Mouse (Mus musculus): ENCODE data around the gene Pfas.
"Not testable (repeated sequence)": the region's sequence is repeated elsewhere in the genome, so short reads cannot be mapped to it uniquely, and the experiment has no call there.

Gene Pfas

DNA sequence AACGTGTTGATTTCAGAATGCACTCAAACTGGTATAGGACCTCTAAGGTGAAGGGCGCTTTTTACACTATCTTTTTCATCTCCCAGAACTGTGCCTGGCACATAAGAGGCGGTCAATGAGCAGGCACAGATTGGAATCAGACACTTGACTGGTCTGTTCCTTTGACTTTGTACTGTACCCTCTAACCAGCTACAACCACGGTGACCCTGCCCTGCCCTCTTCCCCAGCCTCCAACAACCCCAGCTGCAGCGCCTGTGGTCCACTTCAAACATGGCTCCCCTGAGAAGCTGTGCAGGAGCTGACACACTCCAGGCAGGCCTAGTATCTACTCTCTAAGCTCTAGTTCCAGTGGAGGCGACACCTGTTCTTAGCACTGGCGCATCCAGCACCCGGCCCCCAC is 65.5 kb downstream of the Pfas start:
- ChIA-PET POLR2A (interaction anchor here in 3 of 4 experiments (0.6 to 10.3 kb wide), 11 partner anchors 12 to 131 kb away, joined by 3 to 103 read pairs (median 5); partner anchors contain the start of genes Arhgef15 (in 1 of the 3) and Odf4 (in 1 of the 3)), CTCF (no interaction called here)

DNA sequence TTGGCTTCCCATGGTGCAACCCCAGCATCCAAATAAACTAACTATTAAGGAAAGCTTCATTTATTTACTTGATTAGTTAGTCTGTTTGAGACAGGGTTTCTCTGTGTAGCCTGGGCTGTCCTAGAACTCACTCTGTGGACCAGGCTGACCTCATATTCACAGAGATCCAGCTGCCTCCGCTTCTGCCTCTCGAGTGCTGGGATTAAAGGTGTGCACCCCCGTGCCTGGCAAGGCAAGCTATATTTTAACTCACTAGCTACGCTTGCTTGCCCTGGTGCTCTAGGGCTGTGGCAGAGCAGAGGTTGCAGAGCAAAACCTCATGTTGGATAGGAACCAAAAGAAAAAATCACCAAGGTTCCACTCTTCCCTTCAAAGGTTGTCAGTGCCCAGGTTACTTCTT is 67.7 kb downstream of the Pfas start:
- ChIA-PET POLR2A (interaction anchor here (0.5 to 10.3 kb wide), 54 partner anchors 9 to 614 kb away, joined by 3 to 103 read pairs (median 5); partner anchors contain the start of genes Arhgef15 (in 2 of the 4), Slc25a35 (in 2 of the 4), Kcnab3 (in 1 of the 4) and Myh10 (in 1 of the 4)), CTCF (interaction anchor here (0.5 to 2.5 kb wide), 7 partner anchors 17 to 42 kb away, joined by 3 to 13 read pairs (median 4); partner anchors contain the start of genes Arhgef15 (in 1 of the 4) and Slc25a35 (in 1 of the 4))

DNA sequence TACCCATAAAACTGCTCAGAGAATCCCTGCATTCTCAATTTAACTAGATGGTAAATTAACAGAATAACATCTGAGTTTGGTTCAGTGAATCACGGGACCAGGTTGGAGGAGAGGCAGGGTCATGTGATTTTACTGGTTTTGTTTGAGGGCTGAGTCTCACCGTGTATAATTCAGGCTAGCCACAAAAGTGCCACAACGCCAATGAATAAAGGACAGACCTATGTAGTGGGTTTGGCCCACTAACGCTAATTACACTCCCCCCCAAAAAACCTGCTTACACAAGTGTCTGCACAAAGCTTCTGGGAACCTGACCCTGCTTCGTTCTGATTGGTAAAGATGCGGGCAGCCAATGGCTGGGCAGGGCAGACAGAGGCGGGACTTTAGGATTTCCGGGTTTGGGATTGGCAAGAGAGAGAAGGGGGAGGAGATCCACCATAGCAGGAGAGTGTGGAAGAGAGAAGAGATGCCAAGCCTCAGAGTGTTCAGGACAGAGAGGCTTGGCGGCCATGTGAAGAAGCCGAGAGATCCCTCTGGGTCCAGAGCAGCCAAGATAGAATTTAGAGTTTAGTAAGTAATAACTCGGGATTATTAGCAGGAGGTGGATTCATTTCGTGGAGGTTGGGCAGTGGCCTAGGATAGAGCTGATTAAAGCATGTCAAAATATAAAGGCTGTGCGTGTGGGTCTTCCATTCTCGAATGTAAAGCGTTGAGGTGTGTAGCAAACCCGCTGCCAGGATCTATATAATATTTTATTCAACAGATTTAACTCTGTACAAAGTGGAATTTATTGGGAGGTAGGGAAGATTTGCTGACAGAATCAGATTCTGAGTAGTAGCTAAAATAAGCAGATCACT is 68.6 kb downstream of the Pfas start:
- POLR2A ChIA-PET = interaction anchor here (0.5 to 10.3 kb wide), 72 partner anchors 7 to 614 kb away, joined by 3 to 103 read pairs (median 4); partner anchors contain the start of genes Odf4 (in 3 of the 4), Arhgef15 (in 2 of the 4), Slc25a35 (in 2 of the 4) and Borcs6 (in 1 of the 4)
- CTCF ChIA-PET = interaction anchor here (0.9 to 2.5 kb wide), 11 partner anchors 11 to 373 kb away, joined by 3 to 13 read pairs (median 3); partner anchors contain the start of gene Slc25a35 (in 1 of the 4)

DNA sequence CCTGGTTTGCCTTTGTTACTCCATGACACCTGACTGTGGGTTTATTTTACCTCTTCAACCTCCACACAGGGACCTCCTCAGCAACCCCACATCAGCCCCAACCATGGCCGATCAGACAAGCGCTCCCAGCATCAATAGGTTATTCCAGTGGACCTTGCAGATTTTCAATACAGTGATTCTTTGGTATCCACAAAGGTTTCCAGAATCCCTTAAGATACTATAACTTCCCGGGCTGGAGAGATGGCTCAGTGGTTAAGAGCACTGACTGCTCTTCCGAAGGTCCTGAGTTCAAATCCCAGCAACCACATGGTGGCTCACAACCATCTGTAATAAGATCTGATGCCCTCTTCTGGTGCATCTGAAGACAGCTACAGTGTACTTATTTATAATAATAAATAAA is 71.3 kb downstream of the Pfas start:
- POLR2A ChIA-PET = interaction anchor here in 2 of 4 experiments (0.7 to 10.3 kb wide), 5 partner anchors 12 to 69 kb away, joined by 3 to 103 read pairs (median 21); no protein-coding TSS in a partner anchor
- CTCF ChIA-PET = not testable (repeated sequence)
